Mouse (Mus musculus): ENCODE data around the gene Cbl.

DNA sequence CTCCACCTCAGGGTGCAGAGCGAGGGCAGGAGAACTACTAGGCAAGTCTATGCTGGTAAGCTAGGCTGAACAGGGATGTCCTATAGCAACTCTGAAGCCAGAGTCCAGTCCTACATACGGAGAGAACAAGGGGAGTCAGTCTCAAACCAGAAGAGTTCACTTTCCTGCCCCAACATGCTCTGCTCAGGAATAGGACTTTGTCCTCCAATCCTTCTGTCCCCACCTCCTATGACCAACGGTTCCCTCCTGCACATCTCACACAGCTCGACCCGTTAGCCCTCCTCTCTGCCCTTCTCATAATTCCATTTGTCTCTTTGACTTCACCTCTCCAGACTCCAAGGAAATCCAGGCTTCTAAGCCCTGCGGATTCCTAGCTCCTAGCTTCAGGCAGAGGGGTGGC is 14.1 kb upstream of the Cbl start:
- no peak for TF ChIP-seq CTCF (IDR thresholded peaks at IDR 0.05; ENCODE audit: low read depth)
- TF ChIP-seq EP300 (optimal IDR thresholded peaks at IDR 0.05), result no peak
